Mouse (Mus musculus) heart, adult 2 months (tissue): ENCODE results near the gene Cmip. TPM values are rescaled to one million over a fixed set of nuclear protein-coding genes. Genes with fewer than 3 reads are reported as not detected.

Source experiments
- DNase-seq, 2 experiments: peaks; one replicate each; pipeline ENCODE4 v3.0.0; 2021
- H3K27ac ChIP-seq: fragments of 200-600 bp; 2 replicates; pipeline ENCODE4 v1.8.1; 2022
- H3K27me3 ChIP-seq: fragments of 200-500 bp; 2 replicates; pipeline ENCODE4 v1.6.1; 2012; ENCODE audit warnings: mild to moderate bottlenecking, low read length, inconsistent platforms, mixed read lengths; ENCODE audit not compliant: control insufficient read depth, insufficient read depth
- H3K36me3 ChIP-seq: fragments of 200-500 bp; 2 replicates; pipeline ENCODE4 v1.6.1; 2012; ENCODE audit warnings: low read length, inconsistent platforms; ENCODE audit not compliant: control insufficient read depth, insufficient read depth
- H3K4me1 ChIP-seq: fragments of 200-500 bp; 2 replicates; pipeline ENCODE4 v1.6.1; 2011; ENCODE audit warnings: low read length; ENCODE audit not compliant: control insufficient read depth, insufficient read depth
- H3K4me3 ChIP-seq: fragments of 200-600 bp; 2 replicates; pipeline ENCODE4 v1.8.1; 2022
- H3K79me2 ChIP-seq: fragments of 200-500 bp; replicated peaks from 2 replicates; pipeline ENCODE4 v1.6.1; 2012; ENCODE audit warnings: mild to moderate bottlenecking, inconsistent platforms, low read length, moderate library complexity, mixed read lengths; ENCODE audit not compliant: control insufficient read depth, insufficient read depth
- H3K9ac ChIP-seq: fragments of 200-500 bp; 2 replicates; pipeline ENCODE4 v1.6.1; 2012; ENCODE audit warnings: low read depth, mild to moderate bottlenecking, control low read depth, inconsistent platforms, low read length, mixed read lengths
- CTCF ChIP-seq: fragments of 200-600 bp; IDR thresholded peaks from 2 replicates; pipeline ENCODE4 v1.8.1; 2022; ENCODE audit warnings: antibody characterized with exemption, mild to moderate bottlenecking, moderate library complexity
- EP300 ChIP-seq: fragments of 200-500 bp; IDR thresholded peaks from 2 replicates; pipeline ENCODE4 v1.6.1; 2011; ENCODE audit warnings: low read depth, low read length, control low read depth; ENCODE audit not compliant: insufficient read depth
- POLR2A ChIP-seq: fragments of 200-500 bp; IDR thresholded peaks from 2 replicates; pipeline ENCODE4 v1.6.1; 2011; ENCODE audit warnings: mild to moderate bottlenecking, low read depth, low read length, control low read depth; ENCODE audit not compliant: insufficient read depth
- WGBS: fragments of 180-500 bp; shearing (Covaris S2); methylation state at CpG from one replicate; pipeline ENCODE4 v1.1.7; 2018; 5-methylcytosine and 5-hydroxymethylcytosine counted together
- intact Hi-C: fragments of 180-260 bp; cut with DNase I; formaldehyde crosslinking; loops from one replicate; pipeline ENCODE4 v1.15.1; 2025
- polyA plus RNA-seq: library from polyadenylated mRNA; depleted of rRNA; stranded (reverse); fragments of >200 nt; gene quantifications from 2 replicates; pipeline ENCODE4 v1.2.3, GENCODE M21; 2012
- total RNA-seq, 2 experiments: library from RNA; stranded (reverse); gene quantifications; 2 replicates each; pipeline ENCODE4 v1.2.3; 2021

The Cmip gene
- total and polyA plus RNA-seq, 3 experiments: 13.6 to 20.8 (median 20.1) TPM

DNA sequence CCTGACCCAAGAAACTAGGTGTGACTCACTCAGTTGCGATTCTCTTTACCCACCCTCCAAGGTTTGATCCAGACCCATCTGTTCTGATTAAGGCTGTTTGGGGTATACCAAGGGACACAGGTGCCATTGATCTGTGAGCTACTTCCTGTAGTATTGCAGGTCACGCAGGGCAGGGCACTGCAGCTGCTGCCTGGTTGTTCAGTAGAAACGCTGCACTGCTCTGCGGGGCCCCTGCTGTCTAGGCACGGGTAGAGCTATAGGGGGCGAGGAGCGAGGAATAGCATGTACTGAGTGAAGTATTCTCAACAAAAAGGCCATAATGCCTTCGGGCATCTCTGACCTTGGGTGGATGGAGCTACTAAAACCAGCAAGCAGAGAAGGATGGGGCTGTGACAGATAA is 175.2 kb downstream of the Cmip start:
- TF ChIP-seq POLR2A: no peak
- TF ChIP-seq CTCF: no peak
- TF ChIP-seq EP300: no peak
- no peak overlapping the region for H3K4me3 ChIP-seq
- peaks cover under 1% of the 10 kb centered on the region; the same call in 1 of the 2 replicates for H3K4me1 ChIP-seq
- no peak for DNase-seq
- H3K9ac ChIP-seq: no peak overlapping the region
- H3K27me3 ChIP-seq: no peaks in the 10 kb centered on the region
- H3K79me2 ChIP-seq: no peaks in the 10 kb centered on the region
- no peak overlapping the region for H3K27ac ChIP-seq
- 93% methylated on average over 8 of the region's 8 CpGs for WGBS
- no peaks in the 10 kb centered on the region for H3K36me3 ChIP-seq
- intact Hi-C loops: no loop called here

DNA sequence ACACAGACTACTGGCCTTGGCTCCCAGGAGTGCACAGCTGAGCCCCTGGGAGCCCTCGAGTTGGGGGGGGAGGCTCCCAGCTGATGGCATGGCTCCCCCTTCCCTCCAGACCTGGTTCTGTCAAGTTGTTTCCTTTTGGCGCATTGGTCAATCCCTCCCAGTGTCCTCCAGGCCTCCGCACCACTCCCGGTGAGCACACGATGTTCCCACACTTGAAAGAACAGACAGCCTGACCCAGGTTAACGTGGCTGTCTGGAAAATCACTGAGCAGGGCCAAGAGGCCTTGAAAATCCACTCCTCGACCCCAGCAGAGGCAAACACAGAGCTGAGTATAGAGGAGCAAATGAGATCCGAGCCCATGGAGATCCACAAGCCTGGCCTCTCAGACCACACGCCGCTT is 177.1 kb downstream of the Cmip start:
- H3K9ac ChIP-seq: no peak overlapping the region
- H3K36me3 ChIP-seq: no peaks in the 10 kb centered on the region
- H3K27ac ChIP-seq: no peak overlapping the region
- no peak overlapping the region for H3K4me3 ChIP-seq
- no peaks in the 10 kb centered on the region for H3K27me3 ChIP-seq
- TF ChIP-seq CTCF (no peak), POLR2A (no peak), EP300 (no peak)
- H3K4me1 ChIP-seq: peaks cover 4% of the 10 kb centered on the region; the same call in 1 of the 2 replicates
- DNase-seq: no peak
- intact Hi-C loops: no loop called here
- WGBS: 84% methylated on average over 10 of the region's 10 CpGs
- H3K79me2 ChIP-seq: no peaks in the 10 kb centered on the region

DNA sequence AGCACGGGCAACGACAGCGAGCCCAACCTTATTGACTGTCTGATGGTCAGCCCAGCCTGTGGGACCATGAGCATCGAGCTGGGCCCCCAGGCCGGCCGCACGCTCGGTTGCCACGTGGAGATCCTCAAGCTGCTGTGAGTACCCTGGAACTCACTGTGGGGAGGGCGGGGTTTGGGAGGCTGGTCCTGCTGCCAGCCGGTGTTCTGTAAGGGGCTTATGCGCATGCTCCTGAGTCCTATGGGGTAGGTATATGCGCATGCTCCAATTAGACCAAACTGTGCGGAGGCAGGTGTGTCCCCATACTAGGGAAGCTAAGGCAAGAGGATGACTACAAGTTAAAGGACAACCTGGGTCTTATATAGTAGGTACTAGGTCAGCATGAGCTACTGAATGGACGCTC is 179.9 kb downstream of the Cmip start:
- intact Hi-C loops: no loop called here

DNA sequence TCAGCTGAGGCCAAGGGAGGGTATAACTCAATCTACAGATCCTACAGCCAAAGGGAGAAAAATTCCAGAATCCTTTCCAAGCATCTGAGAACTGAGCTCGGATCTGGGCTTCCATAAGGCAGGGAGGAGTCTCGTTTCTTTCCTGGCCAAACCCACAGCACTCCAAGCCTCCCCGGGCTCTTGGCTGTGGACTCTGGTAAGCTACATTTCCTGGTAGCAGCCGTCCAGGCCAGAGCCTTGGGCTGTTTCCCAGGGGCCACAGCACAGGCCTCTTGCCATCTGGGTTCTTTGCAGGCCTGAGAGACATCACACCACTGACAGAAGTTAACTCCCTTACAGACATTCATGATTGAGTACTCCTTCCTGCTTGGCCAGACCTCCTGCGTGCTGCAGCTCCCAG is 180.8 kb downstream of the Cmip start:
- peak; percentile 56 for DNase-seq
- TF ChIP-seq CTCF (no peak), POLR2A (no peak), EP300 (no peak)
- Histone ChIP-seq H3K9ac (no peak overlapping the region), H3K79me2 (no peaks in the 10 kb centered on the region), H3K36me3 (no peaks in the 10 kb centered on the region), H3K4me3 (no peak overlapping the region), H3K4me1 (peaks cover 5% of the 10 kb centered on the region; the same call in 1 of the 2 replicates), H3K27me3 (no peaks in the 10 kb centered on the region), H3K27ac (no peak overlapping the region; the same call in 1 of the 2 replicates)
- WGBS: 46% methylated on average over 5 of the region's 5 CpGs
- intact Hi-C loops: no loop called here

More for the DNA sequence above, 179.9 kb downstream of the Cmip start:
- TF ChIP-seq POLR2A (no peak), CTCF (no peak), EP300 (no peak)
- WGBS: 95% methylated on average over 15 of the region's 15 CpGs
- no peaks in the 10 kb centered on the region for H3K27me3 ChIP-seq
- peaks cover 5% of the 10 kb centered on the region; the same call in 1 of the 2 replicates for H3K4me1 ChIP-seq
- H3K9ac ChIP-seq: no peak overlapping the region
- H3K79me2 ChIP-seq: no peaks in the 10 kb centered on the region
- no peak for DNase-seq
- H3K36me3 ChIP-seq: no peaks in the 10 kb centered on the region
- no peak overlapping the region for H3K4me3 ChIP-seq
- no peak overlapping the region for H3K27ac ChIP-seq

DNA sequence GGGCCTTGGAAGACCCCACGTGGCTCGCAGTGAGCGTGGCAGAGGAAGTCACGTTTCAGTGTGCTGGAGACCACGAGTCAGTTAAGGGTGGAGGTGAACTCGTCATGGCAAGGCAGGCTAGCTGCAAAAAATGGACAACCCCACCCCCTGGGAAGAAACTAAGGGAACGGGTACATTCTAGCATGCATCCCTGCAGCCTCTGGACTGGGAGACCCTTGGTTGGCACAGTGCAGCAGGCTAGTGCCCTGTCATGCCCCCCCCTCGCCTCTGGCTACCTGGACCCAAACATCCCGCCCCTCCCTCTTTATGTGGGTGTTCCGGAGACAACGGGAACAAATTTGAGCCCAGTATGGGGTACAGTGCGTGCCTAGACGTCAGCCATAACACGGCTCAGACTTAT is 183.5 kb downstream of the Cmip start:
- intact Hi-C loops: no loop called here
- no peak for DNase-seq
- WGBS: 82% methylated on average over 14 of the region's 14 CpGs
- no peak for TF ChIP-seq CTCF
- TF ChIP-seq POLR2A: no peak
- TF ChIP-seq EP300: no peak
- no peak overlapping the region for H3K27ac ChIP-seq
- no peaks in the 10 kb centered on the region for H3K36me3 ChIP-seq
- H3K79me2 ChIP-seq: no peaks in the 10 kb centered on the region
- no peak overlapping the region for H3K4me3 ChIP-seq
- H3K4me1 ChIP-seq: peaks cover 5% of the 10 kb centered on the region; the same call in 1 of the 2 replicates
- no peak overlapping the region for H3K9ac ChIP-seq
- no peaks in the 10 kb centered on the region for H3K27me3 ChIP-seq

DNA sequence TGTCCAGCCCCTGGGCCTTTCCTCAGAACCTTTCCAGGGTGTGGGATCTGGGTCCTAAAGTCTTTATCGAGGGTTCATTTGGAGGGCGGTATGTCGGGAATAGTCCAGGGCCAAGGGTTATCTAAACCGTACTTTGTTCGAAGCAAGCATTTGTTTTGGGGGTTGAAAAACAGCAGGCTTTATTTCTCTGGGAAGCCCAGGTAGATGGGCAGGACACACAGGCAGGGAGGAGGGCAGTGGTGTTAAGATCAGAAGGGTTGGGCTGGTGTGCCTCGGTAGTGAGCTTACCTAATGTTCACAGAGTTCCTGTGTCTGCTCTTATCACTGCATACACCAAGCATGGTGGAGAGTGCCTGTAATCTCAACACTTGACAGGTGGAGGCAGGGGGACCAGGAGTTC is 183.9 kb downstream of the Cmip start:
- DNase-seq: no peak
- intact Hi-C loops: no loop called here
- Histone ChIP-seq H3K9ac (no peak overlapping the region), H3K4me1 (peaks cover 5% of the 10 kb centered on the region; the same call in 1 of the 2 replicates), H3K4me3 (no peak overlapping the region), H3K27me3 (no peaks in the 10 kb centered on the region), H3K27ac (no peak overlapping the region), H3K36me3 (no peaks in the 10 kb centered on the region), H3K79me2 (no peaks in the 10 kb centered on the region)
- TF ChIP-seq POLR2A: no peak
- no peak for TF ChIP-seq EP300
- TF ChIP-seq CTCF: no peak
- WGBS: 72% methylated on average over 6 of the region's 6 CpGs
